Mouse (Mus musculus): ENCODE results near the gene 1700066M21Rik.

- TF ChIP-seq POLR2A (IDR thresholded peaks at IDR 0.05; ENCODE audit: insufficient read depth, low read depth, low read length) (no peak), CTCF (IDR thresholded peaks at IDR 0.05; ENCODE audit: insufficient read depth, low read depth, low read length) (no peak)
Observed at GRCm38 (mm10) chr1:57332040-57332439, 45.4 kb upstream of the 1700066M21Rik start.

All from olfactory bulb, adult 2 months (tissue).